Mouse (Mus musculus): ENCODE results near the gene Uvrag.

The Uvrag gene

GRCm38 (mm10) chr7:99166159-99166558 lies 25.2 kb upstream of the Uvrag start:
- no peak for DNase-seq (ENCODE audit: extremely low read depth, low read depth)

- DNase-seq (ENCODE audit: extremely low read depth, low read depth), result no peak
Measured at GRCm38 (mm10) chr7:99164873-99165410, 24.0 kb upstream of the Uvrag start.

GRCm38 (mm10) chr7:99162462-99162861 lies 21.5 kb upstream of the Uvrag start:
- DNase-seq (ENCODE audit: extremely low read depth, low read depth), result no peak

- DNase-seq (ENCODE audit: extremely low read depth, low read depth), result no peak
Measured at GRCm38 (mm10) chr7:99161961-99162360, 21.0 kb upstream of the Uvrag start.

- DNase-seq (ENCODE audit: extremely low read depth, low read depth), result no peak
Measured at GRCm38 (mm10) chr7:99161529-99161928, 20.6 kb upstream of the Uvrag start.

GRCm38 (mm10) chr7:99160995-99161394 lies 20.1 kb upstream of the Uvrag start:
- DNase-seq (ENCODE audit: extremely low read depth, low read depth), result no peak

GRCm38 (mm10) chr7:99159446-99159845 lies 18.5 kb upstream of the Uvrag start:
- no peak for DNase-seq (ENCODE audit: extremely low read depth, low read depth)

GRCm38 (mm10) chr7:99158904-99159303 lies 18.0 kb upstream of the Uvrag start:
- DNase-seq (ENCODE audit: extremely low read depth, low read depth), result no peak

GRCm38 (mm10) chr7:99158011-99158410 lies 17.1 kb upstream of the Uvrag start:
- DNase-seq (ENCODE audit: extremely low read depth, low read depth), result no peak

- DNase-seq (ENCODE audit: extremely low read depth, low read depth), result no peak
Measured at GRCm38 (mm10) chr7:99156737-99157136, 15.8 kb upstream of the Uvrag start.

GRCm38 (mm10) chr7:99155311-99156289 lies 14.7 kb upstream of the Uvrag start:
- DNase-seq (ENCODE audit: extremely low read depth, low read depth), result no peak

GRCm38 (mm10) chr7:99154648-99155151 lies 13.8 kb upstream of the Uvrag start:
- no peak for DNase-seq (ENCODE audit: extremely low read depth, low read depth)

GRCm38 (mm10) chr7:99153686-99154202 lies 12.8 kb upstream of the Uvrag start:
- no peak for DNase-seq (ENCODE audit: extremely low read depth, low read depth)

GRCm38 (mm10) chr7:99152756-99153155 lies 11.8 kb upstream of the Uvrag start:
- no peak for DNase-seq (ENCODE audit: extremely low read depth, low read depth)

- DNase-seq (ENCODE audit: extremely low read depth, low read depth), result peak; percentile 78
Measured at GRCm38 (mm10) chr7:99151342-99151741, 10.4 kb upstream of the Uvrag start.

- no peak for DNase-seq (ENCODE audit: extremely low read depth, low read depth)
Measured at GRCm38 (mm10) chr7:99149017-99149416, 8.1 kb upstream of the Uvrag start.

GRCm38 (mm10) chr7:99147494-99147893 lies 6.6 kb upstream of the Uvrag start:
- DNase-seq (ENCODE audit: extremely low read depth, low read depth), result no peak

- DNase-seq (ENCODE audit: extremely low read depth, low read depth), result no peak
Measured at GRCm38 (mm10) chr7:99146906-99147305, 6.0 kb upstream of the Uvrag start.

GRCm38 (mm10) chr7:99146011-99146410 lies 5.1 kb upstream of the Uvrag start:
- no peak for DNase-seq (ENCODE audit: extremely low read depth, low read depth)

GRCm38 (mm10) chr7:99144616-99145015 lies 3.7 kb upstream of the Uvrag start:
- DNase-seq (ENCODE audit: extremely low read depth, low read depth), result no peak

- DNase-seq (ENCODE audit: extremely low read depth, low read depth), result no peak
Measured at GRCm38 (mm10) chr7:99143244-99143643, 2.3 kb upstream of the Uvrag start.

- no peak for DNase-seq (ENCODE audit: extremely low read depth, low read depth)
Measured at GRCm38 (mm10) chr7:99141919-99142606, 1.1 kb upstream of the Uvrag start.
